Mouse (Mus musculus) neural tube, embryonic 11.5 days (tissue): ENCODE data around the gene Olfr15. TPM values are rescaled to one million over a fixed set of nuclear protein-coding genes. Genes with fewer than 3 reads are reported as not detected.
"Not testable (repeated sequence)": the region's sequence is repeated elsewhere in the genome, so short reads cannot be mapped to it uniquely, and the experiment has no call there.

Experiments
- ATAC-seq: fragments of 200-750 bp; cut with Nextera tagmentation; 2 replicates; pipeline ENCODE4 v1.8.0; 2017; ENCODE audit warnings: moderate number of reproducible peaks, mild to moderate bottlenecking, moderate TSS enrichment, moderate library complexity; ENCODE audit not compliant: insufficient read depth, low FRiP score, low TSS enrichment
- DNase-seq: peaks from one replicate; pipeline ENCODE4 v3.0.0-alpha.2; 2015; ENCODE audit warnings: low spot score
- H3K27ac ChIP-seq: fragments of 300-500 bp; sonication (generic); 2 replicates; pipeline ENCODE4 v1.5.1; 2014; ENCODE audit warnings: low read depth, mild to moderate bottlenecking, low read length
- H3K27me3 ChIP-seq: fragments of 300-500 bp; sonication (generic); 2 replicates; pipeline ENCODE4 v1.6.1; 2014; ENCODE audit warnings: mild to moderate bottlenecking, low read length, mixed read lengths; ENCODE audit not compliant: control insufficient read depth, insufficient read depth
- H3K36me3 ChIP-seq: fragments of 300-500 bp; sonication (generic); 2 replicates; pipeline ENCODE4 v1.6.1; 2014; ENCODE audit warnings: mild to moderate bottlenecking, low read length, moderate library complexity, mixed read lengths; ENCODE audit not compliant: control insufficient read depth, insufficient read depth
- H3K4me1 ChIP-seq: fragments of 300-500 bp; sonication (generic); 2 replicates; pipeline ENCODE4 v1.6.1; 2014; ENCODE audit warnings: low read length, mixed read lengths; ENCODE audit not compliant: control insufficient read depth, insufficient read depth
- H3K4me2 ChIP-seq: fragments of 300-500 bp; sonication (generic); 2 replicates; pipeline ENCODE4 v1.6.1; 2014; ENCODE audit warnings: low read depth, mild to moderate bottlenecking, moderate library complexity
- H3K4me3 ChIP-seq: fragments of 300-500 bp; sonication (generic); 2 replicates; pipeline ENCODE4 v1.5.1; 2014; ENCODE audit warnings: low read depth, low read length
- H3K9ac ChIP-seq: fragments of 300-500 bp; sonication (generic); 2 replicates; pipeline ENCODE4 v1.6.1; 2014; ENCODE audit warnings: mild to moderate bottlenecking, low read length
- H3K9me3 ChIP-seq: fragments of 300-500 bp; sonication (generic); 2 replicates; pipeline ENCODE4 v1.6.1; 2016; ENCODE audit warnings: low read length; ENCODE audit not compliant: control insufficient read depth
- WGBS: fragments of 180-500 bp; shearing (Covaris S2); extraction: QIAGEN DNeasy Blood & Tissue Kit; methylation state at CpG from one replicate; pipeline ENCODE4 v1.1.7; 2014; 5-methylcytosine and 5-hydroxymethylcytosine counted together
- polyA plus RNA-seq: library from polyadenylated mRNA; unstranded; fragments of >200 nt; fragmentation: Nextera tagmentation; extraction: Ambion mirVana; gene quantifications from 2 replicates; pipeline ENCODE4 v1.2.1, GENCODE M21; 2014

Gene Olfr15
- polyA plus RNA-seq: not detected in 2 replicates

- Histone ChIP-seq H3K27ac (no peak within 1 kb of the TSS), H3K36me3 (no peaks in the 10 kb centered on the region), H3K9me3 (no peaks in the 10 kb centered on the region), H3K4me1 (no peaks in the 10 kb centered on the region), H3K4me2 (no peak within 1 kb of the TSS), H3K9ac (no peak within 1 kb of the TSS), H3K27me3 (no peaks in the 10 kb centered on the region), H3K4me3 (no peak within 1 kb of the TSS)
- ATAC-seq: no peak
- no peak for DNase-seq
Observed at GRCm38 (mm10) chr16:3830588-3831109, at the start of gene Olfr15. Gene Olfr15, plus strand, starts transcription at chr16:3830878.

GRCm38 (mm10) chr16:3781237-3781636, 49.4 kb upstream of the Olfr15 start:
- Histone ChIP-seq H3K9ac (no peak overlapping the region), H3K36me3 (no peaks in the 10 kb centered on the region), H3K4me2 (no peak overlapping the region), H3K4me1 (no peaks in the 10 kb centered on the region), H3K4me3 (no peak overlapping the region), H3K27ac (no peak overlapping the region), H3K27me3 (no peaks in the 10 kb centered on the region), H3K9me3 (no peaks in the 10 kb centered on the region)
- DNase-seq (no peak), ATAC-seq (no peak)

- Histone ChIP-seq H3K9me3 (no peaks in the 10 kb centered on the region), H3K27ac (no peak overlapping the region), H3K4me3 (no peak overlapping the region), H3K36me3 (no peaks in the 10 kb centered on the region), H3K4me1 (no peaks in the 10 kb centered on the region), H3K27me3 (no peaks in the 10 kb centered on the region), H3K4me2 (no peak overlapping the region), H3K9ac (no peak overlapping the region)
- ATAC-seq (no peak), DNase-seq (no peak)
Observed at GRCm38 (mm10) chr16:3788394-3788793, 42.3 kb upstream of the Olfr15 start.

GRCm38 (mm10) chr16:3808176-3808575, 22.5 kb upstream of the Olfr15 start:
- Histone ChIP-seq H3K4me3 (no peak overlapping the region), H3K4me2 (no peak overlapping the region), H3K4me1 (no peaks in the 10 kb centered on the region), H3K27me3 (no peaks in the 10 kb centered on the region), H3K9me3 (0 out of 2 replicates have a peak, but pooled peaks cover 2% of the 10 kb centered on the region), H3K36me3 (no peaks in the 10 kb centered on the region), H3K9ac (no peak overlapping the region), H3K27ac (no peak overlapping the region)
- ATAC-seq (no peak), DNase-seq (no peak)
- WGBS: 85% methylated on average over 3 of the region's 3 CpGs

- not testable (repeated sequence) for H3K36me3 ChIP-seq, H3K4me2 ChIP-seq, DNase-seq, H3K4me1 ChIP-seq, H3K27me3 ChIP-seq, H3K4me3 ChIP-seq, H3K9me3 ChIP-seq, H3K9ac ChIP-seq, ATAC-seq, H3K27ac ChIP-seq
- WGBS: 88% methylated on average over 6 of the region's 6 CpGs
Observed at GRCm38 (mm10) chr16:3814667-3815066, 16.0 kb upstream of the Olfr15 start.

- no peak overlapping the region for H3K27ac ChIP-seq
- no peak overlapping the region for H3K9ac ChIP-seq
- 93% methylated on average over 2 of the region's 2 CpGs for WGBS
Observed at GRCm38 (mm10) chr16:3820202-3820601, 10.5 kb upstream of the Olfr15 start.

GRCm38 (mm10) chr16:3828021-3828420, 2.7 kb upstream of the Olfr15 start:
- WGBS: 64% methylated on average over 3 of the region's 3 CpGs

More at GRCm38 (mm10) chr16:3820202-3820601, 10.5 kb upstream of the Olfr15 start:
- no peaks in the 10 kb centered on the region for H3K36me3 ChIP-seq
- no peak overlapping the region for H3K4me2 ChIP-seq
- no peak overlapping the region for H3K4me3 ChIP-seq
- no peaks in the 10 kb centered on the region for H3K27me3 ChIP-seq
- peaks cover 2% of the 10 kb centered on the region; the same call in 1 of the 2 replicates for H3K9me3 ChIP-seq
- no peak for ATAC-seq
- DNase-seq: no peak
- H3K4me1 ChIP-seq: no peaks in the 10 kb centered on the region

GRCm38 (mm10) chr16:3829727-3830126, 951 bp upstream of the Olfr15 start:
- no peaks in the 10 kb centered on the region for H3K4me1 ChIP-seq

More at GRCm38 (mm10) chr16:3828021-3828420, 2.7 kb upstream of the Olfr15 start:
- ATAC-seq: no peak
- DNase-seq: no peak
- H3K27me3 ChIP-seq: no peaks in the 10 kb centered on the region
- no peak overlapping the region for H3K27ac ChIP-seq
- no peaks in the 10 kb centered on the region for H3K9me3 ChIP-seq
- H3K9ac ChIP-seq: no peak overlapping the region
- H3K4me2 ChIP-seq: no peak overlapping the region
- no peak overlapping the region for H3K4me3 ChIP-seq
- H3K36me3 ChIP-seq: no peaks in the 10 kb centered on the region
- H3K4me1 ChIP-seq: no peaks in the 10 kb centered on the region

GRCm38 (mm10) chr16:3835461-3835860, 4.8 kb downstream of the Olfr15 start:
- 76% methylated on average over 2 of the region's 2 CpGs for WGBS
- Histone ChIP-seq H3K9ac (no peak overlapping the region), H3K4me2 (no peak overlapping the region), H3K4me3 (no peak overlapping the region), H3K27me3 (no peaks in the 10 kb centered on the region), H3K36me3 (no peaks in the 10 kb centered on the region), H3K27ac (no peak overlapping the region), H3K4me1 (no peaks in the 10 kb centered on the region), H3K9me3 (no peaks in the 10 kb centered on the region)
- DNase-seq (no peak), ATAC-seq (no peak)

More at GRCm38 (mm10) chr16:3829727-3830126, 951 bp upstream of the Olfr15 start:
- no peak for DNase-seq
- Histone ChIP-seq H3K9ac (no peak overlapping the region), H3K27me3 (no peaks in the 10 kb centered on the region), H3K4me3 (no peak overlapping the region), H3K36me3 (no peaks in the 10 kb centered on the region), H3K9me3 (no peaks in the 10 kb centered on the region), H3K27ac (no peak overlapping the region), H3K4me2 (no peak overlapping the region)
- no peak for ATAC-seq
- 88% methylated on average over 2 of the region's 2 CpGs for WGBS
